In the genomic region with DNA sequence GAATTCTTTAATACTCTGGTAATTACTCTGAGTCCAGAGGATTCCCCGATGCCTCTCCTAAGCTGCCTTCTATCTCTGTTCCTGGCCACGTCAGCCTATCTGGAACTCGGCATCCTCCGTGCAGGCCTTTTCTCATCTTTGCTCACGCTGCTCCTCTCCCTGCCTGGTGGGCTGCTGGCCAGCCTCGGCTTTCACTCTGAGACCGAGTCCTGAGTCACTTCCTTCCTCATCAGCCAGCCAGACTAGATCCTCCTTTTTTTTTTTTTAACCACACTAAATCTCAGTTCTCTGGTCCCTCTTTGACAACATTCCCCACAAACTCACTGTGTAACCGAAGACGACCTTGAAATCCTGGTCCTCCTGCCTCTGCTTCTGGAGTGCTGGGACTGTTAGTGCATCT, we compare ENCODE assay signal across 8 mouse cellular contexts. TPM values are rescaled to one million over a fixed set of nuclear protein-coding genes. Genes with fewer than 3 reads are reported as not detected.
DNase-seq lines count a peak whose midpoint lies in the region; ATAC-seq and TF ChIP-seq lines count a peak whose summit lies in the region.

No protein-coding gene starts in this region.

- no peak overlapping the region for H3K4me2 ChIP-seq in lung, embryonic 16.5 days (ENCODE audit: low read depth, low read length)
- no peak overlapping the region for H3K4me2 ChIP-seq in neural tube, embryonic 15.5 days

- no peak for TF ChIP-seq POLR2A in kidney, adult 2 months (IDR thresholded peaks at IDR 0.05; ENCODE audit: low read depth, low read length)

- no peaks in the 10 kb centered on the region for H3K27me3 ChIP-seq in kidney, adult 2 months (replicated peaks; ENCODE audit: control insufficient read depth, insufficient read depth, low read length)
- H3K27me3 ChIP-seq in lung, embryonic 16.5 days (ENCODE audit: control insufficient read depth, insufficient read depth, low read depth, low read length), result no peaks in the 10 kb centered on the region
- no peaks in the 10 kb centered on the region for H3K27me3 ChIP-seq in neural tube, embryonic 15.5 days (replicated peaks)

- H3K4me1 ChIP-seq in kidney, adult 2 months (ENCODE audit: control insufficient read depth, insufficient read depth, low read length), result peaks cover 5% of the 10 kb centered on the region
- H3K4me1 ChIP-seq in lung, embryonic 16.5 days (replicated peaks; ENCODE audit: control insufficient read depth, insufficient read depth, low read length), result peaks cover 32% of the 10 kb centered on the region
- H3K4me1 ChIP-seq in neural tube, embryonic 15.5 days, result peaks cover 8% of the 10 kb centered on the region

- peak; percentile 76 for DNase-seq in kidney, adult 2 months
- no peak for DNase-seq in kidney, adult 18-20 months
- peak; percentile 66 for DNase-seq in MN1 (ENCODE audit: low spot score)
- peak; percentile 65 for DNase-seq in heart, adult 8-10 months (ENCODE audit: low spot score)
- no peak for DNase-seq in retina, embryonic 14.5 days (ENCODE audit: low spot score)

- no peak for TF ChIP-seq CTCF in kidney, adult 2 months (conservative IDR thresholded peaks at IDR 0.05; ENCODE audit: insufficient read depth, insufficient read length, low read depth, low read length)

- peak overlapping the region; percentile 28; the same call in 1 of the 2 replicates for H3K27ac ChIP-seq in kidney, adult 2 months (ENCODE audit: insufficient read depth, low read depth, low read length)
- H3K27ac ChIP-seq in lung, embryonic 16.5 days (ENCODE audit: low read length), result peak overlapping the region; percentile 60
- H3K27ac ChIP-seq in neural tube, embryonic 15.5 days (replicated peaks), result no peak overlapping the region

- ATAC-seq in lung, embryonic 16.5 days (ENCODE audit: low read depth), result no peak
- no peak for ATAC-seq in neural tube, embryonic 15.5 days (ENCODE audit: low FRiP score)
- no peak for ATAC-seq in erythroid progenitor cell, adult 5-6 weeks (replicated peaks; ENCODE audit: low FRiP score, poor library complexity, severe bottlenecking)

- H3K4me3 ChIP-seq in kidney, adult 2 months (ENCODE audit: insufficient read depth, low read depth, low read length), result no peak overlapping the region
- H3K4me3 ChIP-seq in lung, embryonic 16.5 days (ENCODE audit: low read length), result no peak overlapping the region
- H3K4me3 ChIP-seq in neural tube, embryonic 15.5 days (replicated peaks), result no peak overlapping the region

- H3K9me3 ChIP-seq in lung, embryonic 16.5 days (ENCODE audit: control insufficient read depth, low read length), result no peaks in the 10 kb centered on the region
- H3K9me3 ChIP-seq in neural tube, embryonic 15.5 days (replicated peaks), result no peaks in the 10 kb centered on the region

- no peak overlapping the region for H3K9ac ChIP-seq in lung, embryonic 16.5 days (ENCODE audit: low read length)
- H3K9ac ChIP-seq in neural tube, embryonic 15.5 days (replicated peaks), result no peak overlapping the region

- H3K36me3 ChIP-seq in kidney, adult 2 months (ENCODE audit: control insufficient read depth, insufficient read depth, low read length), result no peaks in the 10 kb centered on the region
- H3K36me3 ChIP-seq in lung, embryonic 16.5 days (ENCODE audit: control insufficient read depth, insufficient read depth, low read length), result no peaks in the 10 kb centered on the region
- H3K36me3 ChIP-seq in neural tube, embryonic 15.5 days, result no peaks in the 10 kb centered on the region

- WGBS in kidney, adult 2 months, result 55% methylated on average over 9 of the region's 9 CpGs
- WGBS in lung, embryonic 16.5 days, result 45% methylated on average over 9 of the region's 9 CpGs
- 78% methylated on average over 9 of the region's 9 CpGs for WGBS in neural tube, embryonic 15.5 days

RNA-seq across cellular contexts. Expression of a gene that starts 13.2 kb away (rescaled TPM):
- polyA plus RNA-seq in kidney, adult 2 months (2012; rRNA removed), result 2.1 and 2.2 TPM in 2 replicates
- total RNA-seq in heart, adult 8-10 months (2022), result 1 to 10 TPM in 1 of 4 experiments, under 1 TPM in 3; 0.38 to 2.1 (median 0.59) TPM
- polyA plus RNA-seq in lung, embryonic 16.5 days (2015; fragmentation: Nextera tagmentation; extraction: Ambion mirVana), result 18.4 and 18.8 TPM in 2 replicates
- 2.1 and 4.4 TPM in 2 replicates for polyA plus RNA-seq in neural tube, embryonic 15.5 days (2015; fragmentation: Nextera tagmentation; extraction: Ambion mirVana)
- 276 and 287 TPM in 2 replicates for total RNA-seq in erythroid progenitor cell, adult 5-6 weeks (2015; ENCODE audit: low replicate concordance)
- 288 and 298 TPM in 2 replicates for total RNA-seq in erythroid progenitor cell, adult 5-6 weeks (2017; ENCODE audit: low replicate concordance)

RNA-seq across cellular contexts. Expression of a gene that starts 20.8 kb away (rescaled TPM):
- 5.7 and 7.0 TPM in 2 replicates for polyA plus RNA-seq in kidney, adult 2 months (2012; rRNA removed)
- total RNA-seq in heart, adult 8-10 months (2022), result 10 to 100 TPM in 1 of 4 experiments, 1 to 10 TPM in 3; 6.8 to 12.6 (median 9.1) TPM
- polyA plus RNA-seq in lung, embryonic 16.5 days (2015; fragmentation: Nextera tagmentation; extraction: Ambion mirVana), result 8.2 and 9.1 TPM in 2 replicates
- polyA plus RNA-seq in neural tube, embryonic 15.5 days (2015; fragmentation: Nextera tagmentation; extraction: Ambion mirVana), result 6.6 and 6.7 TPM in 2 replicates
- not detected in 2 replicates for total RNA-seq in erythroid progenitor cell, adult 5-6 weeks (2015; ENCODE audit: low replicate concordance)
- total RNA-seq in erythroid progenitor cell, adult 5-6 weeks (2017; ENCODE audit: low replicate concordance), result 0.53 and 0.90 TPM in 2 replicates

RNA-seq across cellular contexts. Expression of a gene that starts 42.1 kb away (rescaled TPM):
- polyA plus RNA-seq in kidney, adult 2 months (2012; rRNA removed), result 259 and 289 TPM in 2 replicates
- 10 to 100 TPM; 41.4 to 71.3 (median 61.6) TPM for total RNA-seq in heart, adult 8-10 months (2022)
- 560 and 561 TPM in 2 replicates for polyA plus RNA-seq in lung, embryonic 16.5 days (2015; fragmentation: Nextera tagmentation; extraction: Ambion mirVana)
- polyA plus RNA-seq in neural tube, embryonic 15.5 days (2015; fragmentation: Nextera tagmentation; extraction: Ambion mirVana), result 227 TPM in 2 replicates
- total RNA-seq in erythroid progenitor cell, adult 5-6 weeks (2015; ENCODE audit: low replicate concordance), result 14.7 TPM in 1 of 2 replicates, not detected in the other
- total RNA-seq in erythroid progenitor cell, adult 5-6 weeks (2017; ENCODE audit: low replicate concordance), result 2.7 TPM in 1 of 2 replicates, not detected in the other

Comparison
In these comparisons a context has a peak if more than half of its experiments do, and no peak if none do; other contexts are left out.
1. DNase-seq: peak in kidney, adult 2 months (single experiment), MN1 (single experiment) and heart, adult 8-10 months (single experiment); none in kidney, adult 18-20 months (single experiment) and retina, embryonic 14.5 days (single experiment).